Mouse (Mus musculus): ENCODE data around the gene Pax7.

DNA sequence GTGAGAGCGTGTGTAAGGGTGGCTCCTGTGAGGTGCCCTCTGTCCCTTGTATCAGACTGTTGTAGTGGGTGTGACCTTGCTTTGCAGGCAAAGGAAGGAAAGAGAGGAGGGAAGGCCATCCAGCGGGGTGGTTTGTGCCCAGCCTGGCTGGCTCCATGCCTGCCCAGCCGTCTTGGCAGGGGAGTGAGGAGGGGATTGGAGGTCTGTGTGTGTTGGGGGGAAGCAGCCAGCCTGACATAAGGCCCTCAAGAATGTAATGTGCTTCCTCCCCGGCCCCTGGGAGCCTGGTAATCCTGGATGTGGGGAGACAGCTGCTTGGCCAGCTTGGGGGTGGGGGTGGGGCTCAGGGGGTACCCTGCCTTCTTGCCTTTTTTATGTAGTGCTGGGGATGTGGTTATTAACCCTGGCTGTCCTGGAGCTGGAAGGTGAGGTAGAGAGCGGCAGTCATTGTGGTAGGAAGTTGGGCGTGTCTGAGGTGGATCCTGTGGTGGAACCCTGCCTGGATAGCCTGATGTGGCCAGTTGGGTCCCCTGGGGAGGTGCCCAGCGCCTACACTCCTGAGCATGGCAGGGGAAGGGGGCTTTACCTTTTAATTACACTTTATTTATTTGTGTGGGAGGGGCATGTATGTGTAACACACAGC, 143.6 kb downstream of the Pax7 start:
- TF ChIP-seq POLR2A (IDR thresholded peaks at IDR 0.05; ENCODE audit: control insufficient read depth in 1 of 2, insufficient read depth in 1 of 2, low read depth in 1 of 2, low read length in 2 of 2, poor library complexity in 1 of 2) (no peak), ZC3H11A (IDR thresholded peaks at IDR 0.05; ENCODE audit: low read depth, low read length) (no peak), CTCF (IDR thresholded peaks at IDR 0.05 in 2 of 3, conservative IDR thresholded peaks at IDR 0.05 in 1 of 3; ENCODE audit: control insufficient read depth in 1 of 3, insufficient read depth in 1 of 3, low read depth in 2 of 3, low read length in 3 of 3, poor library complexity in 1 of 3, severe bottlenecking in 1 of 3) (no peak), RCOR1 (IDR thresholded peaks at IDR 0.05; ENCODE audit: low read depth, low read length) (no peak), TAL1 (IDR thresholded peaks at IDR 0.05; ENCODE audit: low read length) (no peak), ZMIZ1 (IDR thresholded peaks at IDR 0.05; ENCODE audit: low read depth, low read length) (no peak), TCF12 (IDR thresholded peaks at IDR 0.05; ENCODE audit: low read depth, low read length) (no peak), CHD2 (IDR thresholded peaks at IDR 0.05; ENCODE audit: low read length) (no peak), NELFE (IDR thresholded peaks at IDR 0.05; ENCODE audit: low read depth, low read length) (no peak)
